8 mouse cellular contexts compared by ENCODE assay signal in genomic region chr10:21993515-21994373, GRCm38 (mm10).
A peak's percentile ranks its signal among the peaks of the same experiment; 100 is the strongest.
DNase-seq lines count a peak whose midpoint lies in the region; ATAC-seq and TF ChIP-seq lines count a peak whose summit lies in the region.

No protein-coding gene starts in this region.

- H3K27ac ChIP-seq in cerebellum, adult 2 months (ENCODE audit: insufficient read depth, low read length) = peak overlapping the region; percentile 90
- peak overlapping the region; percentile 75 for H3K27ac ChIP-seq in hindbrain, embryonic 14.5 days
- H3K27ac ChIP-seq in limb, embryonic 14.5 days (replicated peaks; ENCODE audit: low read depth, low read length) = peak overlapping the region; percentile 93
- peak overlapping the region; percentile 20; the same call in 1 of the 2 replicates for H3K27ac ChIP-seq in midbrain, embryonic 11.5 days (ENCODE audit: low read depth, low read length)

- peak overlapping the region; percentile 75 for H3K9ac ChIP-seq in hindbrain, embryonic 14.5 days
- H3K9ac ChIP-seq in limb, embryonic 14.5 days (ENCODE audit: low read depth, low read length, severe bottlenecking) = peak overlapping the region; percentile 78
- peak overlapping the region; percentile 75 for H3K9ac ChIP-seq in midbrain, embryonic 11.5 days (ENCODE audit: low read length)

- no peak for ATAC-seq in hindbrain, embryonic 14.5 days (ENCODE audit: low FRiP score)
- peak; percentile 54 for ATAC-seq in limb, embryonic 14.5 days (ENCODE audit: low FRiP score, low read depth)
- ATAC-seq in midbrain, embryonic 11.5 days (ENCODE audit: low FRiP score) = peak; percentile 80; the same call in 1 of the 2 replicates

- DNase-seq in right cerebral cortex, adult 18-20 months = peak; percentile 22
- no peak for DNase-seq in right cerebral cortex, postnatal 36 days (ENCODE audit: low spot score in 2 of 2)
- DNase-seq in cerebellum, adult 2 months = peak in 1 of 2 experiments; percentile 36
- peak; percentile 75 for DNase-seq in gastrocnemius, adult 18-20 months (ENCODE audit: low spot score)
- peak; percentile 44 for DNase-seq in hindbrain, embryonic 14.5 days (ENCODE audit: low spot score)
- DNase-seq in limb, embryonic 14.5 days (ENCODE audit: low spot score) = peak; percentile 37
- no peak for DNase-seq in midbrain, embryonic 11.5 days (ENCODE audit: low spot score, missing footprints)
- peak; percentile 44 for DNase-seq in testis, postnatal 14 days (ENCODE audit: low spot score)

- H3K4me1 ChIP-seq in cerebellum, adult 2 months (ENCODE audit: control insufficient read depth, insufficient read depth, low read length) = peaks cover 5% of the 10 kb centered on the region
- peaks cover 4% of the 10 kb centered on the region; the same call in 1 of the 2 replicates for H3K4me1 ChIP-seq in hindbrain, embryonic 14.5 days (replicated peaks; ENCODE audit: control insufficient read depth, insufficient read depth, low read length)
- H3K4me1 ChIP-seq in limb, embryonic 14.5 days (ENCODE audit: control insufficient read depth, insufficient read depth, low read length) = peaks cover 23% of the 10 kb centered on the region
- peaks cover 8% of the 10 kb centered on the region; the same call in 1 of the 2 replicates for H3K4me1 ChIP-seq in midbrain, embryonic 11.5 days (ENCODE audit: control insufficient read depth, insufficient read depth, low read length)

- H3K9me3 ChIP-seq in hindbrain, embryonic 14.5 days (ENCODE audit: control insufficient read depth, low read length) = no peaks in the 10 kb centered on the region
- H3K9me3 ChIP-seq in limb, embryonic 14.5 days (ENCODE audit: control insufficient read depth, low read length) = no peaks in the 10 kb centered on the region
- H3K9me3 ChIP-seq in midbrain, embryonic 11.5 days (ENCODE audit: control insufficient read depth, low read length) = no peaks in the 10 kb centered on the region

- H3K4me3 ChIP-seq in cerebellum, adult 2 months (replicated peaks; ENCODE audit: insufficient read depth, low read depth, low read length) = peak overlapping the region; percentile 85
- peak overlapping the region; percentile 56 for H3K4me3 ChIP-seq in hindbrain, embryonic 14.5 days (replicated peaks; ENCODE audit: low read length)
- peak overlapping the region; percentile 75 for H3K4me3 ChIP-seq in limb, embryonic 14.5 days (replicated peaks; ENCODE audit: low read length)
- peak overlapping the region; percentile 60 for H3K4me3 ChIP-seq in midbrain, embryonic 11.5 days (ENCODE audit: low read depth, low read length)

- peak overlapping the region; percentile 99 for H3K4me2 ChIP-seq in hindbrain, embryonic 14.5 days (replicated peaks)
- peak overlapping the region; percentile 82 for H3K4me2 ChIP-seq in limb, embryonic 14.5 days (replicated peaks; ENCODE audit: low read depth, low read length, severe bottlenecking)
- peak overlapping the region; percentile 87 for H3K4me2 ChIP-seq in midbrain, embryonic 11.5 days

- no peak for TF ChIP-seq CTCF in cerebellum, adult 2 months (IDR thresholded peaks at IDR 0.05; ENCODE audit: borderline replicate concordance, insufficient read depth, low read depth, low read length)

- under 1% methylated on average over 60 of the region's 60 CpGs for WGBS in cerebellum, adult 2 months
- WGBS in hindbrain, embryonic 14.5 days = under 1% methylated on average over 59 of the region's 60 CpGs
- under 1% methylated on average over 44 of the region's 60 CpGs for WGBS in limb, embryonic 14.5 days
- WGBS in midbrain, embryonic 11.5 days = under 1% methylated on average over 60 of the region's 60 CpGs

- no peaks in the 10 kb centered on the region for H3K27me3 ChIP-seq in cerebellum, adult 2 months (ENCODE audit: control insufficient read depth, insufficient read depth, low read length)
- peaks cover 13% of the 10 kb centered on the region; the same call in 1 of the 2 replicates for H3K27me3 ChIP-seq in hindbrain, embryonic 14.5 days (ENCODE audit: control insufficient read depth, insufficient read depth, low read length)
- no peaks in the 10 kb centered on the region for H3K27me3 ChIP-seq in limb, embryonic 14.5 days (ENCODE audit: control insufficient read depth, insufficient read depth, low read length)
- H3K27me3 ChIP-seq in midbrain, embryonic 11.5 days (ENCODE audit: control insufficient read depth, insufficient read depth, low read length) = peaks cover 14% of the 10 kb centered on the region

- TF ChIP-seq POLR2A in cerebellum, adult 2 months (IDR thresholded peaks at IDR 0.05; ENCODE audit: borderline replicate concordance, insufficient read depth, low read length) = no peak
- no peak for TF ChIP-seq POLR2A in limb, embryonic 14.5 days (IDR thresholded peaks at IDR 0.05; ENCODE audit: borderline replicate concordance, extremely low read depth, insufficient read depth, insufficient read length)

- H3K36me3 ChIP-seq in hindbrain, embryonic 14.5 days (replicated peaks; ENCODE audit: control insufficient read depth, insufficient read depth) = peaks cover 31% of the 10 kb centered on the region
- H3K36me3 ChIP-seq in limb, embryonic 14.5 days (ENCODE audit: control insufficient read depth, insufficient read depth, low read length) = peaks cover 27% of the 10 kb centered on the region
- no peaks in the 10 kb centered on the region for H3K36me3 ChIP-seq in midbrain, embryonic 11.5 days (ENCODE audit: control insufficient read depth, insufficient read depth, low read length)

Comparison
In these comparisons a context has a peak if more than half of its experiments do, and no peak if none do; other contexts are left out.
1. DNase-seq: peak in right cerebral cortex, adult 18-20 months (single experiment), gastrocnemius, adult 18-20 months (single experiment), hindbrain, embryonic 14.5 days (single experiment), limb, embryonic 14.5 days (single experiment) and testis, postnatal 14 days (single experiment); none in right cerebral cortex, postnatal 36 days (0 of 2) and midbrain, embryonic 11.5 days (single experiment).
2. H3K27ac ChIP-seq: peak in every context shown above with its lines; median percentile 93 in limb, embryonic 14.5 days; 90 in cerebellum, adult 2 months; 75 in hindbrain, embryonic 14.5 days; 20 in midbrain, embryonic 11.5 days.
3. Peak in every context shown above with its lines, with median percentiles within 50 percentile points of each other: H3K4me3 ChIP-seq, H3K4me2 ChIP-seq and H3K9ac ChIP-seq.